Mouse (Mus musculus) liver, embryonic 14.5 days (tissue): ENCODE results near the gene Mipol1. TPM values are rescaled to one million over a fixed set of nuclear protein-coding genes. Genes with fewer than 3 reads are reported as not detected.
A peak's percentile ranks its signal among the peaks of the same experiment; 100 is the strongest.

ENCODE experiments used
- ATAC-seq: fragments of 200-750 bp; cut with Nextera tagmentation; 2 replicates; pipeline ENCODE4 v1.8.0; 2017; ENCODE audit warnings: moderate number of reproducible peaks, mild to moderate bottlenecking, moderate library complexity; ENCODE audit not compliant: insufficient read depth
- DNase-seq, 3 experiments: peaks; one replicate each; pipeline ENCODE4 v3.0.0-alpha.2; 2012 to 2013; ENCODE audit warnings: low read depth in 3 of 3, low spot score in 3 of 3
- H3K27ac ChIP-seq: fragments of 300-500 bp; sonication (generic); 2 replicates; pipeline ENCODE4 v1.5.1; 2014; ENCODE audit warnings: moderate library complexity, mild to moderate bottlenecking, control low read depth, inconsistent platforms
- H3K27me3 ChIP-seq: fragments of 300-500 bp; sonication (generic); 2 replicates; pipeline ENCODE4 v1.6.1; 2014; ENCODE audit warnings: mild to moderate bottlenecking, low read length, moderate library complexity; ENCODE audit not compliant: control insufficient read depth, insufficient read depth
- H3K36me3 ChIP-seq: fragments of 300-500 bp; sonication (generic); replicated peaks from 2 replicates; pipeline ENCODE4 v1.6.1; 2014; ENCODE audit warnings: low read depth; ENCODE audit not compliant: control insufficient read depth, insufficient read depth
- H3K4me1 ChIP-seq, 2 experiments: fragments of 200-500 bp in 1 of 2; fragments of 300-500 bp in 1 of 2; sonication (generic) in 1 of 2; replicated peaks; 2 replicates each; pipeline ENCODE4 v1.6.1; 2012 to 2014; ENCODE audit warnings: antibody characterized with exemption in 1 of 2, inconsistent platforms in 1 of 2, low read length in 1 of 2; ENCODE audit not compliant: control insufficient read depth in 2 of 2, insufficient read depth in 2 of 2
- H3K4me2 ChIP-seq: fragments of 300-500 bp; sonication (generic); 2 replicates; pipeline ENCODE4 v1.6.1; 2014; ENCODE audit warnings: low read depth, mild to moderate bottlenecking, control low read depth, moderate library complexity
- H3K4me3 ChIP-seq, 2 experiments: fragments of 200-500 bp in 1 of 2; fragments of 300-500 bp in 1 of 2; sonication (generic) in 1 of 2; 2 replicates each; pipeline ENCODE4 v1.5.1; 2012 to 2014; ENCODE audit warnings: low read depth in 2 of 2, low read length in 2 of 2, mild to moderate bottlenecking in 2 of 2, control low read depth in 1 of 2, inconsistent platforms in 1 of 2, moderate library complexity in 1 of 2; ENCODE audit not compliant: insufficient read depth in 1 of 2
- H3K9ac ChIP-seq: fragments of 300-500 bp; sonication (generic); replicated peaks from 2 replicates; pipeline ENCODE4 v1.6.1; 2014; ENCODE audit warnings: mild to moderate bottlenecking, control low read depth, moderate library complexity
- H3K9me3 ChIP-seq: fragments of 300-500 bp; sonication (generic); 2 replicates; pipeline ENCODE4 v1.6.1; 2016; ENCODE audit warnings: low read length, mixed read lengths; ENCODE audit not compliant: control insufficient read depth
- CTCF ChIP-seq: IDR thresholded peaks from 2 replicates; pipeline ENCODE4 v1.5.1; 2016; ENCODE audit warnings: antibody characterized with exemption, low read depth, control low read depth
- EP300 ChIP-seq: IDR thresholded peaks from 2 replicates; pipeline ENCODE4 v1.6.1; 2016; ENCODE audit warnings: antibody characterized with exemption, low read depth
- WGBS: fragments of 180-500 bp; shearing (Covaris S2); extraction: QIAGEN DNeasy Blood & Tissue Kit; methylation state at CpG from one replicate; pipeline ENCODE4 v1.1.7; 2014; ENCODE audit not compliant: insufficient replicate concordance; 5-methylcytosine and 5-hydroxymethylcytosine counted together
- polyA plus RNA-seq, 2 experiments: library from polyadenylated mRNA; depleted of rRNA in 1 of 2; stranded (reverse) in 1 of 2; unstranded in 1 of 2; fragments of >200 nt; fragmentation: Nextera tagmentation in 1 of 2; extraction: Ambion mirVana in 1 of 2; gene quantifications; 2 replicates each; pipeline versions ENCODE4 v1.2.1 to v1.2.3; 2012 to 2014

Gene Mipol1
- polyA plus RNA-seq, 2 experiments, result 1.7 to 3.5 TPM

DNA sequence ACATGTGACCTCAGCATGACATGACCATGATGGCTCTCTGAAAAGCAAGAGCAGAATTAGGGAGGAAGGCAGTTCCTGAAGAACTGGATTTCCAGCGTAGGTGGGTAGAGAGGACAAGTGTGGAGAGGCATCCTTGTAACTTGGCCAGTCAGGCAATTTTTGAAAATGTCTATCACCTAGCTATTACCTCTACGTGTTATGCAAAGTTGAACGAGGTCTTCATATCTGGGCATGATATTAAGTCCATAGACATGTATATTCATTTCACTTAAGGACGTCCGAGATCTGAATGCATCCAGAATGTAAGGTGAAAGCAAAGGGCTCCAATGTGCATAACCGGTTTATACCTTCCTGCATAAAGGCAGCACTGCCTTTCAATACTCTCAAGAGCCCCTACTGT is 310.9 kb downstream of the Mipol1 start:
- Histone ChIP-seq H3K4me1 (no peaks in the 10 kb centered on the region), H3K27me3 (peaks cover 91% of the 10 kb centered on the region), H3K9ac (no peak overlapping the region), H3K36me3 (no peaks in the 10 kb centered on the region), H3K4me3 (no peak overlapping the region), H3K9me3 (no peaks in the 10 kb centered on the region), H3K4me2 (peak overlapping the region; percentile 20; the same call in 1 of the 2 replicates), H3K27ac (no peak overlapping the region)
- 13% methylated on average over 6 of the region's 6 CpGs for WGBS
- TF ChIP-seq CTCF (no peak), EP300 (no peak)
- DNase-seq (no peak), ATAC-seq (no peak)

DNA sequence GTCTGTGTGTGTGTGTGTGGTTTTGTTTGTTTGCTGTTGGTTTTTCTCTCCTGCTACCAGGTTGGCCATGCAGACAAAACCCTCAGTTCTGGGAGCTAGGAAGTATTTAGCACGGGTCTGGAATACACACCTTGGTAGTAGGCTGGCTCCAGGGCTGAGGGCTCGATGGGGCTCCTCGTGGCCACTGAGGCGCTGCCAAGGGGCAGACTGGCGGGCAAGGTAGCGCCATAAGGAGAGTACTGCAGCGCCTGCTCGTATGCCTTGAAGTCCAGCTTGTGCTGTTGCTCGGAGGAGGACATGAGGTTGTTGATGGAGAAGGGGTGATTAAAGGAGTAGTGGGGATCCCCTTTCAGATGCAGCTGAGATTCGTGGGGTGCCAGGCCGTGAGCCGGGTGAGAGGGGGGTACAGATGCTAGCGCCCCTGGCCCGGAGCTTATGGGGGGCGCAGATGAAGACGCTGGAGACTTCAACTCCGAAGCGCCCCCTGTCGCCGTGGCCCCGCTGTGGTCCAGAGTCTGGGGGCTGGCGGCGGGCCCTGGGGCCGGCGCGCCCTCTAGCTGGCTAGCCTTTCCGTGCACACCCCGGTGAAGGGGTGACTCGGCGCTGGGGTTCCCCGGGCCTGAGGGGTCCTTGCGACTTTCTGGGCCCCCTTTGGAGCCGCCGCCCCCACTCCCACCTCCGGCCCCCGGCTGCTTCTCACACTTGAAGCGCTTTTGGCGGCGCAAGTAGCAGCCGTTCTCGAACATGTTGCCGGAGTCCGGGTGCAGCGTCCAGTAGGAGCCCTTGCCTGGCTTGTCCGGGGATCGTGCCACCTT is 311.9 kb downstream of the Mipol1 start:
- H3K9ac ChIP-seq, result no peak overlapping the region
- no peak for DNase-seq

DNA sequence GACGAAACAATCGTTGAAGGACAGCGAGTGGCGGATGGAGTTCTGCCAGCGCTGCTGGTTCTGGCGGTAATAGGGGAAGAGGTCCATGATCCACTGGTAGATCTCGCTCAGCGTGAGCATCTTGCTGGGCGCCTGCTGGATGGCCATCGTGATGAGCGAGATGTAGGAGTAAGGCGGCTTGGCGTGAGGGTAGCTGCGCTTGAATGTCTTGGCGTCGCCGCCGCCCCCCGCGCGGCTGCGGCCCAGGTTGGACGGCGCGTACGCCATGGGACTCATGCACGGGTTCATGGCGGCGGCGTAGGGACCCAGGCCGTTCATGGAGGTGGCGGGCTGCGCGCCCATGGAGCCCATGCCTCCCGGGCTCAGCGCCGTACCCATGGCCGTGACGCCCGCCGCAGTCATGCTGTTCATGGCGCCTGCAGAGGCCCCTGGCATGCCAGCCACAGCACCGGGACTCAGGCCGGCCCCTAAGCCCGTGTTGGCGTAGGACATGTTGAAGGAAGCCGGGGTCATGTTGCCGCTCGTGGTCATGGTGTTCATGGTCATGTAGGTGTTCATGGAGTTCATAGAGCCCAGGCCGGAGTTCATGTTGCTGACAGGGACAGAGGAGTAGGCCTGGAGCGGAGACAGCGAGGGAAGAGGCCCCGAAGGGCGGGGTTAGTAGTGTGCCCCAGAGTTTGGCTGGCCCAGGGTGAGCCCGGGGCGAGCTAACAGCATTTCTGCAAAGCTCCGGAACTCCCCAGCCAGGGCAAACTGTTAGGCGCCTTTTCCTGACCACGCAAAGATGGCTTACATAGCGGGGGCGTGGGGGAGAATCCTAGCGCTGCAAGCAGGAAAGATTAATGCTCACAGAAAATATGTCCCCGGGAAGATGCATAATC is 312.8 kb downstream of the Mipol1 start:
- no peaks in the 10 kb centered on the region for H3K9me3 ChIP-seq
- H3K4me2 ChIP-seq, result peak overlapping the region; percentile 46
- no peak for ATAC-seq
- peak overlapping the region; percentile 8 to 16; a peak in 2 of 4 replicates for H3K4me3 ChIP-seq
- H3K27me3 ChIP-seq, result peaks cover 96% of the 10 kb centered on the region
- no peaks in the 10 kb centered on the region for H3K4me1 ChIP-seq
- TF ChIP-seq EP300 (no peak), CTCF (no peak)
- no peaks in the 10 kb centered on the region for H3K36me3 ChIP-seq
- H3K27ac ChIP-seq, result no peak overlapping the region
- no peak overlapping the region for H3K9ac ChIP-seq
- 2% methylated on average over 63 of the region's 63 CpGs for WGBS
- no peak for DNase-seq

More for the DNA sequence above, 311.9 kb downstream of the Mipol1 start:
- Histone ChIP-seq H3K27ac (no peak overlapping the region), H3K9me3 (no peaks in the 10 kb centered on the region), H3K36me3 (no peaks in the 10 kb centered on the region), H3K4me1 (no peaks in the 10 kb centered on the region), H3K27me3 (peaks cover 91% of the 10 kb centered on the region), H3K4me2 (peak overlapping the region; percentile 46), H3K4me3 (no peak overlapping the region; a peak in 2 of 4 replicates)
- 4% methylated on average over 45 of the region's 46 CpGs for WGBS
- no peak for ATAC-seq
- no peak for TF ChIP-seq EP300
- TF ChIP-seq CTCF, result no peak

DNA sequence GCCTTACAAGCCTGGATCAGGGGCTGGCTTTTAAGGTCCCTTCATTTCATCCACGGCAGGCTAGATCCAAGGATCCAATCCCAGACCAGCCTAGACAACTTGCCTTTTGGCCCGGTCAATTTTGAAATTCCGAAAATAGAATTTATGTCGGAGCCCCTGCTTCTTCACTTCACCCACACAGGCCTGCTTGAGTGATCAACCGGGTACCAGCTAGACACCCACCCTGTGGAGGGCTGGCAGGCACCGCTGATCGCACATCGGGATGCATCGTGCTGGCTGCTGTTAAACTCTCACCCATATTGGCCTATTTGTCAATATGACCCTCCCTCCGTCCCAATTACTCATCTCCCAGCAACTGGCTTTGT is 313.4 kb downstream of the Mipol1 start:
- Histone ChIP-seq H3K27ac (no peak overlapping the region), H3K9me3 (no peaks in the 10 kb centered on the region), H3K4me1 (no peaks in the 10 kb centered on the region), H3K4me3 (0 out of 4 replicates have a peak overlapping the region, but pooled peaks of 1 of the 2 experiments have one; percentile 13), H3K27me3 (peaks cover 96% of the 10 kb centered on the region), H3K4me2 (peak overlapping the region; percentile 46), H3K9ac (no peak overlapping the region), H3K36me3 (no peaks in the 10 kb centered on the region)
- no peak for ATAC-seq
- WGBS, result 3% methylated on average over 10 of the region's 10 CpGs
- TF ChIP-seq EP300 (no peak), CTCF (no peak)
- no peak for DNase-seq
